Mouse (Mus musculus): Measurements from ENCODE around the gene Rpia. TPM values are rescaled to one million over a fixed set of nuclear protein-coding genes. Genes with fewer than 3 reads are reported as not detected.

Rpia gene
- polyA plus RNA-seq, 1 experiment: 78.5 TPM

DNA sequence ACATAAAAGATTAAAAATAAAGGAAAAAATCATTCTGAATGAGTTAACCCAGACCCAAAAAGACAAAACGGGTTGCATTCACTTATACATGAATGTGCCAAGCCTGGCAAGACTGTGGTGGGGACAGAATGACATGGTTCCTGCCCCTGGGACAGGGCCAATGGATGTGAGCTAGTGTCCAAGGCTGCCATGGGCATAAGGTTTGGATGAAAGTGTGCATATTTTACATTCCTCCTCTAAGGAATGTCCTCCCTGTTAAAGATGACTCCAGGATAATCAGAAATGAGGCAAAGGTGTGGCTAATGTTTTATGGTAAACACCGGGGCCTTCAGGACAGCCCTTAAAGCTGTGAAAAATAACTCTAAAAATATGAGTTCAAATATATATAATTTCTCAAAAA is 10.7 kb downstream of the Rpia start:
- TF ChIP-seq POLR2A (IDR thresholded peaks at IDR 0.05; ENCODE audit: borderline replicate concordance, control insufficient read depth, low read depth, low read length) (no peak), CTCF (IDR thresholded peaks at IDR 0.05; ENCODE audit: control insufficient read depth, insufficient read depth, low read length) (no peak)
- H3K4me3 ChIP-seq (replicated peaks; ENCODE audit: control insufficient read depth, low read depth, low read length): no peak overlapping the region
- 93% methylated on average over 2 of the region's 2 CpGs for WGBS
- no peaks in the 10 kb centered on the region for H3K4me1 ChIP-seq (ENCODE audit: control insufficient read depth, insufficient read depth, low read length)
- H3K27ac ChIP-seq (ENCODE audit: control insufficient read depth, insufficient read depth, low read depth, low read length, poor library complexity): no peak overlapping the region

DNA sequence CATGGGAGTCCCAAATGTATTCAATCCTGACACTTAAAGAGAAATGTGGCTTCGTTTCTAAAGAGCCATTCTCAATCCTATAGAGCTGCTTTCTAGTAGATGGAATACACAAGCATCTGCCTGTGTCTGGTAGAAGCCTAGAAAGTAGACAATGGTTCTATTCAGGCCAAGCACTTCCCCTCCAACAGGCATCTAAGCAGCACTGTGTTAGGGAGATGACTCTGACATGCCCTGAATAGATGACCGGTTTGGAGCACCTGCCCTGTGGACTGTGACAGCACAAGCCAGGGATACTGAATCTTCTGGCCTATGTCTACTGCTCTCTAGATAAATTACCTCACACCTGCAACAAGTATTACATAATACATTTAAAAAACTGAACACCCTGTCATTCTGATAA is 17.7 kb downstream of the Rpia start:
- 84% methylated on average over 2 of the region's 2 CpGs for WGBS
- no peak for TF ChIP-seq POLR2A (IDR thresholded peaks at IDR 0.05; ENCODE audit: borderline replicate concordance, control insufficient read depth, low read depth, low read length)
- TF ChIP-seq CTCF (IDR thresholded peaks at IDR 0.05; ENCODE audit: control insufficient read depth, insufficient read depth, low read length): no peak
- peaks cover 3% of the 10 kb centered on the region; the same call in 1 of the 2 replicates for H3K4me1 ChIP-seq (ENCODE audit: control insufficient read depth, insufficient read depth, low read length)
- H3K4me3 ChIP-seq (replicated peaks; ENCODE audit: control insufficient read depth, low read depth, low read length): no peak overlapping the region
- no peak overlapping the region for H3K27ac ChIP-seq (ENCODE audit: control insufficient read depth, insufficient read depth, low read depth, low read length, poor library complexity)

DNA sequence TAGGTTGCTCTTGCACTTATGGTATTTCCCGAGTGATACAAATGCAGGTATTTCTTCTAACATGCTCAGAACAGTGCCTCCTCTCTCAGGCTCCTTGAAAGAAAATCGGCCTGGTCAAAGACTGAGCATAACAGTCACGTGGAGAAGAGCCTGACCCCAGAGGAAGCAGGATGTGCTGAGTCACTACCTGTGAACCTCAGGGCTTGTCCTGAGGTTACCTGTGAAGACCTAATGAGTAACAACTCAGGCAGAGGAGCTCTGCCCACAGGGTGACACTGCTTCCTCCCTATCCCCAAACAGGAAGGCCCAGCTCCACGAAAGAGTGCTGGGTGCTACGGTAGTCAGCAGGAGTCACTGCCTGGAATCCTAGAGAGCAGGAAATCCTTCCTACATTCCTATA is 18.3 kb downstream of the Rpia start:
- 19% methylated on average over 5 of the region's 5 CpGs for WGBS
- Histone ChIP-seq H3K27ac (ENCODE audit: control insufficient read depth, insufficient read depth, low read depth, low read length, poor library complexity) (no peak overlapping the region), H3K4me3 (replicated peaks; ENCODE audit: control insufficient read depth, low read depth, low read length) (no peak overlapping the region), H3K4me1 (ENCODE audit: control insufficient read depth, insufficient read depth, low read length) (peaks cover 3% of the 10 kb centered on the region; the same call in 1 of the 2 replicates)
- TF ChIP-seq POLR2A (IDR thresholded peaks at IDR 0.05; ENCODE audit: borderline replicate concordance, control insufficient read depth, low read depth, low read length) (no peak), CTCF (IDR thresholded peaks at IDR 0.05; ENCODE audit: control insufficient read depth, insufficient read depth, low read length) (no peak)

DNA sequence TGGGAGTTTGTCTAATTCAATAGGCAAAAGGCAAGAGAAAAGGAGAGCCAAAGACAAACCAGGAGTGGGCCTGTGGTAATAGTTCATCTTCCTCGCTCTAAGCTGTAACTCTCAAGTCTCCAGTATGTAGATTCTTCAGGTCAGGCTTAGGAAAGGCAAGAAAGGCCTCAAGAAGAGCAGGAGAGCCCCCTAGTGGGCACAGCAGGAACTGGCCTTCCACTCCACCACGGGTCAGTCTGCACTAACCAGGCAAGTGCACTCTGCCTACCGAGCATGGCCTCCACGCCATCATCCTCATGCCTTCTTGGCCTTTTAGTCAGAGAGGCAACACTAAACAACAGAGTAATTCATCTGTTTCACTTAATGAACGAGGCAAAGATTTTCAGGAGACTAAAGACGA is 23.3 kb downstream of the Rpia start:
- no peak overlapping the region for H3K4me3 ChIP-seq (replicated peaks; ENCODE audit: control insufficient read depth, low read depth, low read length)
- TF ChIP-seq POLR2A (IDR thresholded peaks at IDR 0.05; ENCODE audit: borderline replicate concordance, control insufficient read depth, low read depth, low read length) (no peak), CTCF (IDR thresholded peaks at IDR 0.05; ENCODE audit: control insufficient read depth, insufficient read depth, low read length) (peak; percentile 91)
- no peak overlapping the region for H3K27ac ChIP-seq (ENCODE audit: control insufficient read depth, insufficient read depth, low read depth, low read length, poor library complexity)
- WGBS: 39% methylated on average over 6 of the region's 6 CpGs
- peaks cover 2% of the 10 kb centered on the region; the same call in 1 of the 2 replicates for H3K4me1 ChIP-seq (ENCODE audit: control insufficient read depth, insufficient read depth, low read length)

DNA sequence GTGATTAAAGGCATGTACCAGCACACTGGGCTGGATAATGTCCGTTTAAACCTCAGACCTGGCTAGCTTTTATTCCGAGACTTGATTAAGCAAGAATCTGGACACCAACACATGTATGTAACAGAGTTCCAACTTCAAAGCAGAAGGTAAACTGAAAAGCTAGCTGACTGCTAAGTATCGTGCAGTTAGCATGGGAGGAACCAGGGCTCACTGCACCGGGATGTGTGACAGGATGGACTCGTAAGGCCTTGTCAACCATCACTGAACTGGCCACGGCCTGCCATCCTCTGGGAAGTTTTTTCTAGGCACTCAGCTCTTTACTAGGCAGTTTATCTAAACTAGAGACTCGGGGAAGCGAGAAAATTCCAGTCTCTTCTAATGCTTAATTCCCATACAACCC is 27.0 kb downstream of the Rpia start:
- WGBS: 86% methylated on average over 8 of the region's 8 CpGs
- TF ChIP-seq CTCF (IDR thresholded peaks at IDR 0.05; ENCODE audit: control insufficient read depth, insufficient read depth, low read length): no peak
- no peak for TF ChIP-seq POLR2A (IDR thresholded peaks at IDR 0.05; ENCODE audit: borderline replicate concordance, control insufficient read depth, low read depth, low read length)
- Histone ChIP-seq H3K27ac (ENCODE audit: control insufficient read depth, insufficient read depth, low read depth, low read length, poor library complexity) (no peak overlapping the region), H3K4me3 (replicated peaks; ENCODE audit: control insufficient read depth, low read depth, low read length) (no peak overlapping the region), H3K4me1 (ENCODE audit: control insufficient read depth, insufficient read depth, low read length) (peaks cover 2% of the 10 kb centered on the region; the same call in 1 of the 2 replicates)

DNA sequence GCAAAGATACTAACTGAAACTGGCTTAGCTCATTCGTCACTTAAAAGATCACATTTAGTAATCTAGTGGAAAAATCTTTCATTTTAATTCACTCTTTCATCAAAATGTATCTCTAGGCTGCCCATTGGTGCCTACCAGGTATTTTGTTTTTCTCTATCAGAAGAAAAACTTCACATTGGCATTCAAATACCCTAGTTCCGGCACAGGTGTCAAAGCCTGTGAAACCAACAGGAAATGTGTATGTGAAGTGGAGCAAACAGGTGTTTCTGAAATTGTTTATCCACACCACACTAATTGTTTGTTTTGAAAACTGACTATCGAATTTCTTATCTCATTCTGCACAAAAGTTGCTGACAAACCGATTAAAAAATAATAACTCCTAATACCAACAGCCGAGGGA is 27.5 kb downstream of the Rpia start:
- WGBS: 79% methylated on average over 5 of the region's 5 CpGs
- Histone ChIP-seq H3K27ac (ENCODE audit: control insufficient read depth, insufficient read depth, low read depth, low read length, poor library complexity) (no peak overlapping the region), H3K4me1 (ENCODE audit: control insufficient read depth, insufficient read depth, low read length) (peaks cover 2% of the 10 kb centered on the region; the same call in 1 of the 2 replicates), H3K4me3 (replicated peaks; ENCODE audit: control insufficient read depth, low read depth, low read length) (no peak overlapping the region)
- TF ChIP-seq POLR2A (IDR thresholded peaks at IDR 0.05; ENCODE audit: borderline replicate concordance, control insufficient read depth, low read depth, low read length): no peak
- TF ChIP-seq CTCF (IDR thresholded peaks at IDR 0.05; ENCODE audit: control insufficient read depth, insufficient read depth, low read length): no peak

DNA sequence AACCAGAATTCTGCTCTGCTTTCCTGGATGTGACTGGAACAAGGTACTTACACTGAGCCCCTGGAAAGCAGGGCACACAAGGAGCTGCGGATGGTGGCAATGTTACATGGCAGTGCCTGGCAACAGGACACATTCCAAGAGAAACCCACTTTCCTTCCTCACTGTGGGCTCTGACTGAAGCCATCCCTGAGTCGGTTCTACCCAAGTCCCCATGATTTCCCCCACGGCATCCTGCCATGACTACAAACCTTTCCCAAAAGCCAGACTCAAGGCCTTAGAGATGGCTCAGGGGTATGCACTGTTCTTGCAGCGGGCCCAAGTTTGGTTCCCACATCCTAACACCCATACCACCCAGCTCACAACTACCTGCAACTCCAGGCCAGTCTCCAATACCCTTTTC is 28.2 kb downstream of the Rpia start:
- Histone ChIP-seq H3K27ac (ENCODE audit: control insufficient read depth, insufficient read depth, low read depth, low read length, poor library complexity) (peak overlapping the region; percentile 15; the same call in 1 of the 2 replicates), H3K4me3 (replicated peaks; ENCODE audit: control insufficient read depth, low read depth, low read length) (no peak overlapping the region), H3K4me1 (ENCODE audit: control insufficient read depth, insufficient read depth, low read length) (peaks cover 2% of the 10 kb centered on the region; the same call in 1 of the 2 replicates)
- WGBS: 89% methylated on average over 4 of the region's 4 CpGs
- TF ChIP-seq CTCF (IDR thresholded peaks at IDR 0.05; ENCODE audit: control insufficient read depth, insufficient read depth, low read length) (no peak), POLR2A (IDR thresholded peaks at IDR 0.05; ENCODE audit: borderline replicate concordance, control insufficient read depth, low read depth, low read length) (no peak)

DNA sequence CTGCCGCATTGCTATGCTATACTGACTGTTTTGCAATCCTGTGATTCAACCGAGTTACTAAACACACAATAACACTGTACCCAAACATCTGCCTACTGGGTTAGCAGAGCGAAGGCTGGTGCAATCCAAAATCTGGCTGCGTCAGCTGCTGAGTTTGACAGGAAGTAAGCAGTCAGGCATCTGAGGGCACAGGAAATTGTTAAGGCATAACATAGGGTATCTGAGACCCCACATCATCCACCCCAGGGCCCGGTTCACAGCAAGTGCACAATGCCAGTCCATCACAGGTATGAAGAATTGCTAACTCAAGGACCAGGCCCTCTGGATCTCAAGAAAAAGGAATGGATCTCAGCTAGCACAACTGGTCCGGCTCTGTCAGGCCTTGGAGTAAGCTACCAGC is 29.4 kb downstream of the Rpia start:
- WGBS: 29% methylated on average over 6 of the region's 6 CpGs
- TF ChIP-seq CTCF (IDR thresholded peaks at IDR 0.05; ENCODE audit: control insufficient read depth, insufficient read depth, low read length) (no peak), POLR2A (IDR thresholded peaks at IDR 0.05; ENCODE audit: borderline replicate concordance, control insufficient read depth, low read depth, low read length) (no peak)

DNA sequence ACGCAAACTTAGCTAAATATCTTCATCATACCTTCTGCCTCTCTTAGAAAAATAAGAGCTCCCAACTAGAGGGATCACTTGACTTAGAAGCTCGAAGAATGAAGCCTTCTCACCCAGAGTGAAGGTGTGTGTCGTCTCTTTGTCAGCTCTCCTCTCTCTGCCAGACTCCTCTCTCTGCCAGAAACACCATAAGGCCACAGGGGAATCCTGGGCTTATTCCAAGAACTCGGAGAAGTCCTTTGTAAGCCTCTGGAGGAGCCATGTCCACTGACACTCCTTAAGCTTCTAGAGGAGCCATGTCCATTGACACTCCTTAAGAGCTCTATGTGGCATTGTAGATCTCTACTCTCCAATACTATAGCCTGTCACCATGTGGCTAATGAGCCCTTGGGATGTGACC is 31.1 kb downstream of the Rpia start:
- Histone ChIP-seq H3K4me1 (ENCODE audit: control insufficient read depth, insufficient read depth, low read length) (peaks cover 2% of the 10 kb centered on the region; the same call in 1 of the 2 replicates), H3K27ac (ENCODE audit: control insufficient read depth, insufficient read depth, low read depth, low read length, poor library complexity) (no peak overlapping the region), H3K4me3 (replicated peaks; ENCODE audit: control insufficient read depth, low read depth, low read length) (no peak overlapping the region)
- WGBS: 83% methylated on average over 4 of the region's 4 CpGs
- TF ChIP-seq POLR2A (IDR thresholded peaks at IDR 0.05; ENCODE audit: borderline replicate concordance, control insufficient read depth, low read depth, low read length): no peak
- no peak for TF ChIP-seq CTCF (IDR thresholded peaks at IDR 0.05; ENCODE audit: control insufficient read depth, insufficient read depth, low read length)

More for the DNA sequence above, 29.4 kb downstream of the Rpia start:
- Histone ChIP-seq H3K27ac (ENCODE audit: control insufficient read depth, insufficient read depth, low read depth, low read length, poor library complexity) (no peak overlapping the region), H3K4me3 (replicated peaks; ENCODE audit: control insufficient read depth, low read depth, low read length) (no peak overlapping the region), H3K4me1 (ENCODE audit: control insufficient read depth, insufficient read depth, low read length) (peaks cover 2% of the 10 kb centered on the region; the same call in 1 of the 2 replicates)
